Mouse (Mus musculus) NIH3T3 (cell line): ENCODE measurements around the gene Mnd1.

Experiments
- DNase-seq: peaks from one replicate; pipeline ENCODE4 v3.0.0-alpha.2; 2012; ENCODE audit warnings: low read depth

The Mnd1 gene

DNA sequence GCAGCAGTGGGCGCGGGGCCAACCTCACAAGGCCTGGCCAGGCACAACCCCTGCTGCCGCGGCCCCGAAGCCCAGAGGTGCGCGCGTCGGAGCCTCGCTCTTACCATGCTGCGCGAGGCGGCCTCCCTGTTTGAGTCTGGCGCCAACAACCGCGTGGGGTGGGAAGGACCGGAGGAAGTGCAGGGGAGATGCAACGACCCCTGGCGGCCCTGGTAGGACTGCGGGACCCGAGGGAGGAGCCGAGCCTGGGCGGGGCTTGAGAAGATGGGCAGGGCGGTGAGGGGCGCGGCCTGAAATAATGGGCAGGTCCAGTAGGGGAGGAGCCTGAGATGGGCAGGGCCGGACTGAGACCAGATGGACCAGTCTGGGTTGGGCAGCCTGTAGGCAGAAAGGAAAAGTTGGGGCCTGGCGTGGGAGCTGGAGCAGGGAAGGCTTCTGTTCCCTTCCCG is at the start of gene Mnd1:
Mnd1 (minus strand) TSS at position 229 of the 449 bp plus-strand sequence.
- DNase-seq: peak; percentile 99

DNA sequence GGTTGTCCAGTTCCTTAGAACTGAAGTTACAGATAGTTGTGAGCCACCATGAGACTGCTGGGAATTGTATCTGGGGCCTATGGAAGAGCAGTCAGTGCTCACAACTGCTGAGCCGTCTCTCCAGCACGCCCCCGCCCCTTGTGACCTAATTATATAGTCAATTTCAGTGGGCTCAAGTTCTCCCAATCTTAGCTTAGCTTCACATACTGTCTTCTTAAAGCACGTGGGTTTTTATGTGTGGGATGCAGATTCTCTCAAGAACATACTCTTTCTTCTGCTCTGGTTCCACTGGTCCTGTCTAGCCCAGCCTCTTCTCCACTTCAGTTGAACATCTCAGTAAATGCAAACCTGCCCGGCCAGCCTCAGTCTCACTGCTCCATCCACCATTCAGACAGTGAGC is 49.1 kb upstream of the Mnd1 start:
- no peak for DNase-seq

DNA sequence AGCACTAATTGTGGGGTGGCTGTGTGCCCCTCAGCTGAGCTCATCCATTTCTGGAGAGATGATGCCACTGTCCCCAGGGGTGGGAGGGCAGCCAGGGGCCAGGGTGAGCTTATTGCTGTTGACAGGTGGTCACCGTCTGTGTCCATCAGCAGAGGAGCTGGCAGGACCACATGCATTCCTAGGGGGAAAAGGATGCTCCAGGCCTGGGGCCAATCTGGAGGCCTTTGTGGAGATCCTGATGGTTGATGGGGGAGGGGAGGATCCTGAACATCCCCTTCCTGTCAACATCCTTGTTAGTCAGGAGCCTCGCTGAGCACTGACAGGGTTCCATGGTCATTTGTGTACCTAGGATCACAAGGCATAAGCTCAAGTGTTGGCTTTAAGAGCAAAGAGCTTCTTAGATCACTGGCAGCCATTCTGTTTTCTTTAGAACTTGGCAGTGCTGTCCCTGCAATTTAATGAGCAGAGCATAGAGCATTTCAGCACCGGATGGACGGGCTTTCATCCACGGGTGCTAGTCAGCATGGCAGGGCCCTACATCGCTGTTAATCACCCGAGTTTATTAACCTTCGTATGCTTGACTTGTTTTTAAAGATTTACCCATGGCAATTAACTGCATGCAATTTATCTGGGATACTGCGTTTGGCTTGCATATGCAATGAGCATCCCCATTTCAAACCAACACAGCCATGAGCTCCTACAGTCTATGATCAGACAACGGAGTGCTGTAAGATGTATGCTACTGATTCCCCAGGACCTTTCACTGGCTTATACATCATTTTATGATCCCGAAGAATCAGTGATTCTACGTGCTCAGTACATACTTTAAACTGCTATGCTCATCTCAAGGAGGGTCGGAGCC is 45.2 kb upstream of the Mnd1 start:
- DNase-seq: no peak

DNA sequence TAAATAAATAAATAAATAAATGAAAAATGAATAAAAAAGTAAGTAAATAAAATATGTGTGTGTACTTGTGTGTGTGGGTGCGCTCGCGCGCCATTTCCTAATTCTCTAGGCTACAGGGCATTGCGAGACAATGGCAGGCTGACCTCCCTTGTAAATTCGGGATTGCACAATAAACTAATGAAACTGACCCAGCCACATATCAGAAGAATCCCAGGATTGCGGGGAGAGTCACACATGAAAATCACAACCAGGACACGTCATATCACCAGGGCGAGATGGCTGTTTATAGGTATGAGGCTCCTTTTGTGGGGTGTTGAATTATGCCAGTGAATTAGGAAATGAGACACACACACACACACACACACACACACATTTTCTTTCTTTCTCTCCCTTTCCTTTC is 43.9 kb upstream of the Mnd1 start:
- no peak for DNase-seq

DNA sequence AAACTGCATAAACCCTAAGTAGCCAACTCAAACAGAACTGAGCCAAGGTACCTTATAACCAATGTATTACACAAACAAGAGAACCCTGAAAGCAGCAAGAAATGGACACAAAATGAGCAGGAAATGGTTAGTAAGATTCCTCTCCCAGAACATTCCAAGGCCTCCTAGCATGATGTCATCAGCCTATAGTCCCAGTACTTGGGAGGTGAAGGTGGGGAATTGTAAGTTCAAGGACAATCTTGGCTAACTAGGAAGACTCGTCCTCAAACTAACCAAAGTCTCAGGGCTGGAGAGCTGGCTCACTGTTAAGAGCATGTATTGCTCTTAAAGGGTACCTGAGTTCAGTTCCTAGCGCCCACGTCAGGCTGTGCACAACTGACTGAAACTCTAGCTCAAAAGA is 42.6 kb upstream of the Mnd1 start:
- no peak for DNase-seq

DNA sequence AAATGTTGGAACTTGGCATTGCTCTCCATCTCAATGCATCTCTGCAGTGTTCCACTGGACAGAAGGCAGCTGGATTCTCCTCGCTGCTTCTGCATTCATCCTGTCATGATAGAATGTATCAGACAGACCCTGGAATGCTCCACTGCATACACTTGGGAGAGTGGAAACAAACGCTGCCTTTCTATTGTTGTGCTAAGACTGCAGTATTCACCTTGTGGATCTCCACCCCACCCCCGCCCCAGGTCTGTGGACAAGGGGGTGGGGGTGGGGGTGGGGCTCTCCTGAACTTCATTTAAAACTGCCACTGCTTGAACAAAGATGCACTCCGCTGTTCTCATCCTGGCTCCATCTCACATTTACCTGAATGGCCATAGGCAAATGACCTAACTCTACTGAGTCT is 38.3 kb upstream of the Mnd1 start:
- DNase-seq: no peak

DNA sequence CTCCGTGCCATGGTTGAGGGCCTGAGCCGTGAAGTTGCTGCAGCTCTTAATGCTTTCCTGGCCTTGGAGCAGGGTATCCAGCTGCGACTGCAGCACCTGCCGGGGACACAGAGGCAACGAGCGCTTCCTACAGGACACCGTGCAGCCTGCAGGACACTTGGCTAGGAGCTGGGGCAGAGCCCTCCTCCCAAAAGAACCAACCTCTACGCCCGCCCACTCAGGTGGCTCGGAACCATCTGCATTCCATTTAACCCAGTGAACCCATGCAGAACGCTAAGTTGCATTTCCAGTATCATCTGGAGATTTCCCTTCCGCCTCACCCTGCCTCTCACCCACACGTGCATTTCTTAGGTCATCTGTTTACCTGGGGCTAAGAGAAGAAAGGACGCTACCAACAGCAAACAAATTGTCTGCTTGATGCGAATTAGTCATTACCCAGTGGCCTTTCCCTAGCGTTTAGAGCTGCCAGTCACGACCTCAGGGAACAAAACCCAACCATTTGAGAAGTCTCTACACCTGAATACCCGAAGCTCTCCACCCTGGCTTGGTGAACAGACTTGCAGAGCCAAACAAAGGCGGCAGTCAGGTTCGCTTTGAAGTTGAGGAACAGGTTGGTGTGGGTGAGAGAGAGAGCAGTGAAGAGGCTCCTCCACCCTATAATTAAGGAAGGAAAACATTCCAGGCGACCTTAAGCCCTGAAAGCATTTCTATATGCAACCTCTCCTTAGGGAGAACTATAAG is 35.7 kb upstream of the Mnd1 start:
- no peak for DNase-seq

DNA sequence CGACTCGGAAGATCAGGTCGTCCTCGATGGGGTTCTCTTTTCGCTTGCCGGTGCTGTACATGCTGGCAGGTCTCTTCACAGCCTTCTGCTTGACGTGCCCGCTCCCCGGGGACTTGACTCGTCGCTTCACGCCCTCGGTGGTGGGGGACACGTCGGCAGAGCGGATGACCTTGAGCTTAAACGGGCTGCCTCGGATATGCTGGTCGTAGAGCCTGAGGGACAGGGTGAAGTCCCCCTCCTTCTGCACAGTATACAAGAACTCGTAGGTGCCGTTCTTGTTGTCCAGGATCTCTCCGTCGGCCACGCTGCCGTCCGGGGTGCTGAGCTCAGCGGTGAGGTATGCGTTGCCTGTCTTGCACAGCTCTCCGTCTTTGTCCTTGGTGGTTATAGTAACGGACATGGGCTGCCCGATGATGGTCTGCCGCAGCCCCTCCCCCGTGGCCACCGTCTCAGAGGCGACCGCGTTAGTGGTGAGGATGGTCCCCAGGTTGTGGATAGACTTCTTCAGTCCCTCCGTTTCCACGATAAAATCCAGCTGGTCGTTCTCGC is 35.0 kb upstream of the Mnd1 start:
- no peak for DNase-seq

DNA sequence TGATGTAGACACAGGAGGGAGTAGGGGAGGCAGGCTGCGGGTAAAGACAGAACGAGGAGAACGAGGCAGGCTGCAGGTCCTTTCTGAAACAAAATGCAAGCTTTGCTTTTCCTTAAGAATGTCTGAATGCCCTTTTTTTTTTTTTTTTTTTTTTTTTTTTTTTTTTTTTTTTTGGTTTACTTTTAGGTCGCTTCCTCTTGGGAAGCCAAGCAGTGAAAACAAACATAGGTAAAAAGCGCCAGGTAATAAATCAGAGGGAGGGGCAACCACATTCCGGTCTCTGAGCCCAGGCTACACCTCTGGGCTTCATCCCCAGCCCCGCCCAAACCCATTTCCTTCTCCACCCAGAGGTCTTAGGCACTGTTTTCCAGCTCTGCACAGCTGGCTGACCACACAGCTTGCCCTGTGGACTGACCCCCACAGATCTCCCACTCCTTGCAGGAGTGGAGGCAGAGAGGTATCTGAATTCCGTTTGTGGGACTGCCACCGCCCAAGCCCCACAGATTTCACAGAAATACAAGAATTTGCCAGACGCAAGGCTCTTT is 34.1 kb upstream of the Mnd1 start:
- no peak for DNase-seq

DNA sequence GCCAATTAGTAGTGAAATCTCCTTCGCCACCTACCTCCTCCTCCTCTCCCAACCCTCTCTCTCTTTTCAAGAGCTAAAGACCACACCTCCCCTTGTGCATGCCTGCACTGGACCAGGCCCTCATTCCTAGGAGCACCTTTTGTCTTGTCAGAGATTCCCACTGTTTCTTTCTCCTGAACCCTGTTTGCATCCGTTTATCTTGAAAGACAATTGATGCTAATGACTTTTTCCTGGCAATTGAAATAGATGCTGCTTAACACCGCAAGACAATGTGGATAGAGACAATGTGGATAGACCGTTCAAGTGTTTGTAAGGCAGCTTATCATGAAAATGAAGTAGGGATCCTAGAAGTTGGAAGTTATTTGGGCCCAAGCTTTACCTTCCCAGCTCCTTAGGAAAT is 26.1 kb upstream of the Mnd1 start:
- DNase-seq: no peak

DNA sequence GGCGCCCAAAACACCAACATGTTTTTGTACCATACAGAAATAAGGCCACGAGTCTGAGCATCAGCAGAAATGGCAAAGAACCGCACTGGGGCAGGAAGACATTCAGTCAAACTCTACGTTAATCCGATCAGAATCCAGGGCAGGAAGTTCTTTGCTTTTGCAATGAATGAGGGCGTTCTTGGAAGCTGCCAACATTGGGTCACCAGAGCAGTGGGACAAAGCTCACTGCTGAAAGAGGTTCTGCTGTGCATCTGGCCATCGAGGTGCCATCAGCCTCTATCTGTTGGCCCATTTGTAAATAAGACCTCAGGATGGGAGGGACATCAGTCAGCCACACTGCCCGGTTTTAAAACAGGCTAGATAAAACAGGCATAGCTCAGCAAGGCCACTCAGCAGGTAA is 25.5 kb upstream of the Mnd1 start:
- DNase-seq: no peak

DNA sequence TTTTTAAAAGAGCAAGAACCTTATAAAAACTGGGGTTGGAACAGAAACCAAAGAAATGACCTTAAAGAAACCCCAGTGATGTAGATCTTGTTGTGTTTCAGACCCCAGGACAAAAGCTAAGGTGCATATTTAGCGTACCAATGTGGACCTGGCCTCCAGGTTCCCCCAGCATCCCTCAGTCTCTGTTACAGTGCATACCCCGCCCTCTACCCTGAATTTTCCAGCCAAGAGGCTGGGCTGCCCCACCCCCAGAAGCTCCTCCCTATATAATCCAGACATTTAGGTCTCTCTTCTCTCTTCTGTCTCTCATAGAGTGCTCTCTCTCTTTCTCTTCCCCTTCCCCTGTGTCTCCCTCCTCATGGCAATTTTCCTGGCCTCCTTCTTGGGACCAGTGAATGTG is 24.7 kb upstream of the Mnd1 start:
- no peak for DNase-seq

DNA sequence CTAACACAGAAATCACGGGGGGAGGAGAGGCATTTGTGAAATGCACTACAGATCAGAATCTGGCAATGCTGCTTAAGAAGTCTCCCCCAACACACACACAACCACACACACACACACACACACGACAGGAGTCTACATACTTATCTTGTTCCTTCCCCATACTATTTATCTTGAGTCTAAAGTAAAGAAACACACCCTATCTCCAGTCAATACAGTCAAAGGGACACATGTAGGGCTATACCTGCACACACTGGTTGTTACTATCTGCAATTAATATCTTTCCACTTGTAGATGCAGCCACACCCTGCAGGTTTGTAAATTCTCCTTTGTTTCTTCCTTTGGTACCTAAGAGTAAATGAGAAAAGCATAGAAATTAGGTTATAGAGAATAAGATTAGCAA is 22.2 kb upstream of the Mnd1 start:
- DNase-seq: no peak

DNA sequence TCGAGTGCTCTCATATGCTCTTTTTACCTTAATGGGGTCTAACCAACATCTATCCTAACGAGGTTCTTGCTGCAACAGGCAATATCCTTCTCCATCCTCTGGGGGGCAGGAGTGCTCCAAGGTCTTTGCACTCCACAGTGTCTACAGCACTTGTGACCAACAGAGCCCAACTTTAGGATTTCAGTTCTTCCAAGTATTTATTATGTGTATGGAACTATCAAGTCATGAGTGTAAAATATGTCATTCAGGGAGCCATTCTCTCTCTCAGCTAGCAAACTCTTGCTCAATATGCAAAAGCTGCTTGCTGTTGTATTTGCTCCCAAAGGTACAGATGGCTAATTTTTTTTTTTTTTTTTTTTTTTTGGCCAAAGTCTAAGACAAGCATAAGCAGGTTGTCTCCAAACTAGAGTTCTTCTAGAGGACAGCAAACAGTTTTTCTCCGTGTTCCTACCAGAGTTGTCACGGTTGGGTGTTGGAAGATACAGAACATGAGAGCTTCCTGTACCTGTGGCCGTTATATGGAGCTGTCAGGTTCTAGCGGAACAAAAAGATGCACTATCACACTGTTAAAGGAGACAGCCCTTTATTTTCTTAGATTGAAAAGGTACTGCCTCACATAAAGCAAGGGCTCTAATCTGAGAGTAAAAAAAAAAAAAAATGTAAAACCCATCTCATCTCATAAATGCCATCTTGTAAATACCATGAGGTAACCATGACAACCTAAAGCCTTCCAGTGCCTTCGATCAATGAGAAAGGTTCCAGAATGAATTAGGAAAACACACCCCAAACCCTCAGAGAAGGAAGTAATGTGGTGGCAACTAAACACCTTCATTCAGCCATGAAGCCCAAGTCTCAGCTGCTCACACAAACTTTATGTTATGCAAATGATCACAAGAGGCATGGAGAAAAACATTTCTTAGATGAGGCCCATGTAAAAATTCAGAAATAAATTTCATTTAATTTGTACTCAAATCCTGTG is 20.0 kb upstream of the Mnd1 start:
- DNase-seq: peak; percentile 90

DNA sequence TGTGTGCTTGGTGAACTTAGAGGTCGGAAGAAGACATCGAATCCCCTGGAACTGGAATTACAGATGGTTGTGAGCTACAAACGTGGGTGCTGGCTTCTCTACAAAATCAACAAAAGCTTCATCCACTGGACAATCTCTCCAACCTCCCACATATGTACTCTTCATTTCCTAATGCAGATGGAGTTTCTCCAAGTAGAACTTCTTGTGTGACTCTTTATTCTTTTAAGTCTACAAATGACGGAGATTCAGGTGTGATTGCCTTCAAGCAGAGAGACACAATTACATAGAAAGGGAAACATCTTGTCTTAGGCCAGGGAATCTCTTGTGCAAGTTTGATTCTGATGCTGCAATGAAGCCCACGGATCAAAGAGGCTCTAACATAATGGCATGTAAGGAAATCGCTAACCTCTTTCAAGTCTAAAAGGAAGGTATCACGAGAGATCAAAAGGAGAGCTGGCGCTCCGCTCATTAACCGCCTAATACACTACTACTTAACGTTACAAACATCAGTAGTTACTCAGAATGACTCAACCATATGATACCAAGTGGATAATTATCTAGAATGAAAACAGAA is 18.1 kb upstream of the Mnd1 start, which contains the start of gene Gm6525:
Gm6525 (plus strand) TSS at position 524 of the 574 bp plus-strand sequence.
- DNase-seq: no peak

DNA sequence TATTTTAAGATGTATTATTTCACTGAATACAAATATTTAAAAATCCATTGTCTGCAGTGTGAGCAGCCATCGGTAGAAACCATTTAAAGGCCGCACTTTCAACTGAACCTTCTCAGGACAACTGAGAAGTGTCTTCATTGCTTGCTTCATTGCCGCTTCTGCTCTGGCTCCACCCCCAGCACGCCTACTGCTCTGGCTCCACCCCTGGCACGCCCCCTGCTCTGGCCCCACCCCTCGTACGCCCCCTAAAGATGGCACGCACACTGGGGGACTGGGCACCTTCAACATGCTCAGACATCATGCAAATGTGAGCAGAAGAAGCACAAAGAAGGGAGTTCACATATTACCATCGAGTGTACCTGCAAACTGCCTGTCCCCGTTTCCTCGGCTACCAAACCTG is 16.8 kb upstream of the Mnd1 start:
- no peak for DNase-seq

DNA sequence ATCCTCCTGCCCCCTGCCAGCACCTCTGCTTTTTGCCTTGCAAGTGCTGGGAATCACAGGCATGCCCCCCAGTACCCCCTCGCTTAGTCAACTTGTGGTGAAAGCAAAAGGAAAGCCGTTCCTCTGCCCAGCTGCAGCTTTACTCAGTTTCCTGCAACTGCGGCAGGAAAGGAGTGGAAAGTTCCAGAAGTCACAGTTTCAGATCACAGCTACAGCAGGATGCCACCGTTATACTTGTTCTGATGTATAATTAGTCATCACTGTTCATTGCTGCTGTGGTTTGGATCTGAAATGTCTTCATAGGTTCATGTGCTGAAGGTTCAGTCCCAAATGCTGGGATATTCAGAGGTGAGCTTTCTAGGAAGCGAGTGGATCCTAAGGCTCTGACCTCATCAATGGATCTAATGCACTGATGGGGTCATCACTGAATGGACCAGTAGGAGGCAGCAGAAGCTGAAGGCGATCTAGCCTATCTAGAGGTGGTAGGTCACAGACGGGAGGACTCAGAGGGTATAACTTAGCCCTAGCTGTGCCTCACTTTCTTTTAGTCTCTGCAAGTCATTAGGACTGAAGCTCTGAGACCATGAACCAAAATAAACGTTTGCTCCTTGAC is 13.9 kb upstream of the Mnd1 start:
- no peak for DNase-seq

DNA sequence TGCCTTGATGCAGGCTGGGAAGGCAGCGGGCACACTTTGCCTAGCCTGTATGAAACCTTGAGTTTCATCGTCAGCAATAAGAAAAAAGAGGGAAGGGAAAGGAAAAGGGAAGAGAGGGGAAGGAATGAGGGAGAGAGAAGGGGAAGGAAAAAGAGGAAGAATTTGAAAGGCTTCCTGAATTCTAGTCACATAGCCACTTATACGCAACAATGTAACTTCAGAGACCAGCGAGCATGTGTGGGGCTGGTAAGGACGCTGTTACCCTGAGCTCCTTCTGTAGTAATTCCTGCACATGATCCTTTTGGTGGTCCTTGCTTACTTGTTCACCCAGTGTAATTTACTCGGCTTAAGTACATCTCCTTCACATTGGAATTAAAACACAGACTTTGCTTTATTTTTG is 13.4 kb upstream of the Mnd1 start:
- no peak for DNase-seq

DNA sequence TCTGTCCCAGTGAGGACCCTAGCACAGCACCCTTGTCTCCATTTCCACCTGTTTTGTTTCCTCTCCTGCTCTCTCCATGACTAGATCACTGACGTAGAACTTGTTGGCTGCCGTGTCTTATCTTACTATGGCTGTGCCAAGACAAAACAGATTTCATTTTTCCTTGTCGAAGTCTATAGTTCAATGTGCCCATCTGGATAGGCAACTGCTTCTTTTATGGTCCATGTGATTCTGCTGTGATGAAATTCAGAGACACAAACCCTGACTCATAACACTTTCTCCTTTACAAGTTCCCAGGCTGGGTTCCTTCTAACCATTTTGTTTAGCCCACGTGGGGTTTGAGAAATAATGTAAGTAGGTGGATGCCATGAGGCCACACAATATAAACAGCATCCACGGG is 10.5 kb upstream of the Mnd1 start:
- DNase-seq: no peak

DNA sequence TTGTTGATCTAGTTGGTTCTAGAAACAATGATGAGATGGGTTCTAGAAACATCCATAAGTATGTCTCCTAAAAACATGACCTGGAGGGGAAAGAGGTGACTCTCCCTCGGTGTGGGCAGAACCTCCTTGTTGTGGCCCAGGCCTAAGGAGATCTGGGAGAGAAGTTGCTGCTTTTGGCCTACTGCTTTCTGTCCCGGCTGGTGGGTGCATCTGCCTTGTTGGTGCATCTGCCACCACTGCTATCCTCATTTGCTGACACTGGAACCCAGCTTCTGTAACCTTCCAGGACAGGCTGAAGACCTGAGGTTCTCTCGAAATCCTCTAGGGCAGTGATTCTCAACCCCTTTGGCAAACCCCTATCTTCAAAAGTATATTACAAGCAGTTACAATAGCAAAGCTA is 9.8 kb upstream of the Mnd1 start:
- DNase-seq: no peak
